Mouse (Mus musculus) neural tube, embryonic 15.5 days (tissue): ENCODE results near the gene Slc1a5. TPM values are rescaled to one million over a fixed set of nuclear protein-coding genes. Genes with fewer than 3 reads are reported as not detected.

Experiments
- ATAC-seq: fragments of 200-750 bp; cut with Nextera tagmentation; 2 replicates; pipeline ENCODE4 v1.8.0; 2017; ENCODE audit warnings: mild to moderate bottlenecking, moderate TSS enrichment, moderate library complexity; ENCODE audit not compliant: low FRiP score
- H3K27ac ChIP-seq: fragments of 300-500 bp; sonication (generic); replicated peaks from 2 replicates; pipeline ENCODE4 v1.5.1; 2015; ENCODE audit warnings: mild to moderate bottlenecking, inconsistent platforms
- H3K27me3 ChIP-seq: fragments of 300-500 bp; sonication (generic); replicated peaks from 2 replicates; pipeline ENCODE4 v1.6.1; 2015; ENCODE audit warnings: inconsistent platforms
- H3K36me3 ChIP-seq: fragments of 300-500 bp; sonication (generic); 2 replicates; pipeline ENCODE4 v1.6.1; 2015; ENCODE audit warnings: inconsistent platforms
- H3K4me1 ChIP-seq: fragments of 300-500 bp; sonication (generic); 2 replicates; pipeline ENCODE4 v1.6.1; 2015; ENCODE audit warnings: inconsistent platforms
- H3K4me2 ChIP-seq: fragments of 300-500 bp; sonication (generic); 2 replicates; pipeline ENCODE4 v1.6.1; 2015; ENCODE audit warnings: inconsistent platforms, mild to moderate bottlenecking, moderate library complexity
- H3K4me3 ChIP-seq: fragments of 300-500 bp; sonication (generic); replicated peaks from 2 replicates; pipeline ENCODE4 v1.5.1; 2015; ENCODE audit warnings: mild to moderate bottlenecking, inconsistent platforms
- H3K9ac ChIP-seq: fragments of 300-500 bp; sonication (generic); replicated peaks from 2 replicates; pipeline ENCODE4 v1.6.1; 2015; ENCODE audit warnings: mild to moderate bottlenecking, inconsistent platforms
- H3K9me3 ChIP-seq: fragments of 300-500 bp; sonication (generic); replicated peaks from 2 replicates; pipeline ENCODE4 v1.6.1; 2016; ENCODE audit warnings: inconsistent platforms
- WGBS: fragments of 180-500 bp; shearing (Covaris S2); methylation state at CpG from one replicate; pipeline ENCODE4 v1.1.7; 2015; ENCODE audit warnings: mixed read lengths; 5-methylcytosine and 5-hydroxymethylcytosine counted together
- polyA plus RNA-seq: library from polyadenylated mRNA; unstranded; fragments of >200 nt; fragmentation: Nextera tagmentation; extraction: Ambion mirVana; gene quantifications from 2 replicates; pipeline ENCODE4 v1.2.1, GENCODE M21; 2015

Slc1a5 gene
- polyA plus RNA-seq, 1 experiment from 2014 or later: 8.7 TPM

GRCm38 (mm10) chr7:16821669-16822101 lies 40.5 kb downstream of the Slc1a5 start:
- H3K4me2 ChIP-seq: no peak overlapping the region
- H3K27ac ChIP-seq: 0 out of 2 replicates have a peak overlapping the region, but pooled peaks have one; percentile 18
- 77% methylated on average over 4 of the region's 4 CpGs for WGBS
- H3K4me1 ChIP-seq: peaks cover 68% of the 10 kb centered on the region
- ATAC-seq: no peak
- no peaks in the 10 kb centered on the region for H3K9me3 ChIP-seq
- H3K27me3 ChIP-seq: no peaks in the 10 kb centered on the region
- peaks cover 40% of the 10 kb centered on the region for H3K36me3 ChIP-seq
- H3K4me3 ChIP-seq: no peak overlapping the region
- H3K9ac ChIP-seq: no peak overlapping the region

DNA sequence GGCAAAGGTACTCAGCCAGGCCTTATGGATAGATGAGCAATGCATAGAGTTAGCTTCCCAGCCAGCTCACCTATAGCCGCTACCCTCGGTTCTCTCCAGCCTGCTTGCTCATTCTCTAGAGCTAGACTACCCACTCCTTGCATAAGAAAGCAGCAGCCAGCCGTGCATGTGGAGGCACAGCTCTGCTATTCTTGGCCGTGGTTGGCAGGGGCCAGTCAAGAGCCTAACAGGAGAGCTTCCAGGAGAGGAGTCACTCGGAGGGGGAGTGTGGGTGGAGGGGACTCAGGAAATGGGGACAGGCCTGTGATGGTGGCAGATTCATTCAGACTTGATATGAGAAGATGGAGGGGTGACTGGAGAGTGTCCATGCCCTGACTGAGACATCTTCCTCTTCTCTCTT lies 42.6 kb downstream of the Slc1a5 start:
- Histone ChIP-seq H3K9ac (no peak overlapping the region), H3K36me3 (peaks cover 60% of the 10 kb centered on the region)
- 73% methylated on average over 5 of the region's 5 CpGs for WGBS

DNA sequence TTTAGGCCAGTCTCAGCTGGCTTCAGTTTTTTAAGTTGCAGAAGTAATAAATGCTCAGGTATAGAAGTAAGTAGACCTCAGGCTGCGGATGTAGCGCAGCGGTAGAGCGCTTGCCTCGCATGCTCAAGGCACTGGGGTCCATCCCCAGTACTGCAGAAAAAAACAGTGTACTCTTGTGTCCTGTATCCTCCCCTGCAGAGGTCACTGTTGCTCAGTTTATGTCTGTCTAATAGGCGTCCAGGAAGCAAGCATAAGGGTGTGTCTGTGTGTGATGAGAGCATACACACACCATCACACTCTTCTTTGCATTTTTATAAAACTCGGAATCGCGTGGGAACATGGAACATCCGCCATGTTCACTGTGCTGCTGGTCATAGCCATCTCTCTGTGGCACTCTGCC lies 44.6 kb downstream of the Slc1a5 start:
- Histone ChIP-seq H3K4me2 (no peak overlapping the region), H3K27me3 (no peaks in the 10 kb centered on the region), H3K27ac (no peak overlapping the region), H3K4me1 (peaks cover 35% of the 10 kb centered on the region), H3K36me3 (peaks cover 81% of the 10 kb centered on the region), H3K9ac (no peak overlapping the region), H3K4me3 (no peak overlapping the region), H3K9me3 (no peaks in the 10 kb centered on the region)
- WGBS: 85% methylated on average over 10 of the region's 10 CpGs
- ATAC-seq: no peak

More for the DNA sequence above, 42.6 kb downstream of the Slc1a5 start:
- Histone ChIP-seq H3K27me3 (no peaks in the 10 kb centered on the region), H3K27ac (no peak overlapping the region), H3K4me3 (no peak overlapping the region), H3K9me3 (no peaks in the 10 kb centered on the region), H3K4me1 (peaks cover 55% of the 10 kb centered on the region), H3K4me2 (no peak overlapping the region)
- ATAC-seq: no peak

- WGBS: 84% methylated on average over 5 of the region's 5 CpGs
These were observed 45.4 kb downstream of the Slc1a5 start for GRCm38 (mm10) chr7:16826571-16826970.

DNA sequence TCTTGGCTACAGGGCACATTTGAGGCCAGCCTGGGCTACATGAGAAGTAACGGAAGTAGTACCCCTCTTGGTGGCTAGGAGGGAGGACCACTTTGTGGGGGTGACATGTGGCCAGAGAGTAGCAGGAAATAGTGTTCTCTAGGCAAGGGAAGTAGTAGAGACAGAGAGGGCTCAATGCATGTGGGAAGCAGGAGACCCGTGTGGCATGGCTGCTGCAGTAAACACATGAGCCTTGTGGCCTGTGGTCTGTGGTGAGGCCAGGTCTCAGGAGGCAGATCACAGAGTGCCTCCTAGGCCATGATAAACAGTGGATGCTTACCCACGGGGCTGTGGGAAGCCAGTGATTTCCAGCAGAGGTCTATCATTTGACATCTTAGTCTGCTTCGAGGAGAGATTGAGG lies 46.1 kb downstream of the Slc1a5 start:
- H3K4me2 ChIP-seq: no peak overlapping the region
- peaks cover 96% of the 10 kb centered on the region for H3K36me3 ChIP-seq
- WGBS: 80% methylated on average over 4 of the region's 4 CpGs
- no peak overlapping the region for H3K27ac ChIP-seq
- no peak overlapping the region for H3K4me3 ChIP-seq
- no peak for ATAC-seq
- no peak overlapping the region for H3K9ac ChIP-seq
- H3K27me3 ChIP-seq: no peaks in the 10 kb centered on the region
- no peaks in the 10 kb centered on the region for H3K9me3 ChIP-seq
- peaks cover 21% of the 10 kb centered on the region for H3K4me1 ChIP-seq

More at GRCm38 (mm10) chr7:16826571-16826970, 45.4 kb downstream of the Slc1a5 start:
- ATAC-seq: no peak
- Histone ChIP-seq H3K36me3 (peaks cover 89% of the 10 kb centered on the region), H3K9ac (no peak overlapping the region), H3K4me3 (no peak overlapping the region), H3K27me3 (no peaks in the 10 kb centered on the region), H3K4me2 (no peak overlapping the region), H3K4me1 (peaks cover 27% of the 10 kb centered on the region), H3K9me3 (no peaks in the 10 kb centered on the region), H3K27ac (no peak overlapping the region)

DNA sequence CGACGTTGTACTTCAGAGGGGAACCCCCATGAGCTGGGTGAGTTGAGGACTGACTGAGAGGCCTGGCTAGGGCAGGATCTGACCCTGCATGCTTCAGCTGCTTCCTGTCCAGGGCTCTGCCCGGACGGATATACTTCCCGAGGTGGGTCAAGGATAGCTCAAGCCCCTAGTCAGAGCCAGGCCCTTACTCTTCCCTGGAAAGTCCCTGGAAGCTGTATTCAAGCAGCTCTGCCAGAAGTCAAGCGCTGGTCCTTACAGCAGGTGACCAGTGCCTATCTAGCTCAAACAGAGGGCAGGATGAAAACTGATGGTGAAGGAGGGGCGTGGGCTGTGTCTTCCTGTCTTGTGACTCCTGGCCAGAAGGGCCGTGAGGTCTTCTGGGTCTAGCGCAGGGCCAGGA lies 49.3 kb downstream of the Slc1a5 start:
- Histone ChIP-seq H3K27ac (no peak overlapping the region), H3K27me3 (no peaks in the 10 kb centered on the region), H3K4me3 (no peak overlapping the region), H3K9ac (no peak overlapping the region), H3K4me1 (peaks cover 9% of the 10 kb centered on the region; the same call in 1 of the 2 replicates), H3K4me2 (no peak overlapping the region), H3K36me3 (peaks cover 98% of the 10 kb centered on the region), H3K9me3 (no peaks in the 10 kb centered on the region)
- no peak for ATAC-seq
- whole genome bisulfite sequencing: 89% methylated on average over 9 of the region's 9 CpGs

DNA sequence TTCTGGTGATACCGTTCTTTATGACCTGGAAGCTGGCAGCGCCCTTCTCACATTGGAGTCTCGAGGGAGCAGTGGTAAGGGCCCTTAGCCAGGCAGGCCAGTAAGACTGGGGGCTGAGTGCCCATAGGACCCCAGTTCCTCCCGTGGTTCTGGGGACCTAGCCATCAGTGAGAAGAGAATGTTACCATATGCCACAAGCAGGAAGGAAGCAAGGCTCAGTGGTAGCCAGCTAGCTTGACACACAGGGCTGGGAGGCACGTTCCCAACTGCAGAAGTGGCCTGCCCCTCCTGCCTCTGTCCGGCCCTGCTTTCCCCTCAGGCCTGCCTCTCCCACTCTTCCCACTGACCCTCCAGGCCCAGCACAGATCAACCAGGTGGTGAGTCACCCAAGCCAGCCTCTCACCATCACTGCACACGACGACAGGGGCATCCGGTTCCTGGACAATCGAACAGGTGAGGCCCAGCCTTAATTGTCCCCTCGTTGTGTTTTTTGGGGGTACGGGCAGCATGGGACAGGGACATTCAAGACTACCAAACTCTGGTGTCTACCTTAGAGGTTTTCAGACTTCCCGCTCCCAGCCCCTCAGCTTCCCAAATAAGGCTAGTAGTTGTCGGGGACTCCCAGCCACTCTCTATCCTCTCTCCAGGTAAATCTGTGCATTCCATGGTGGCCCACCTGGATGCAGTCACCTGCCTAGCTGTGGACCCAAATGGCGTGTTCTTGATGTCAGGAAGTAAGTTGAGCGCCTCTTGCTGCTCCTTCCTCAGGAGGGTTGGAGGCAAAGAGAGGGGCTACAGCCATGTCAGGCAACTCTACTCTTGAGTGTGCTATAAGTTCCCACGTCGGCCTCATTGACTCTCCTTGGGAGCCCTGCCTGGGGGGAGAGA lies 57.0 kb downstream of the Slc1a5 start:
- ATAC-seq: no peak
- Histone ChIP-seq H3K4me2 (no peak overlapping the region), H3K27me3 (no peaks in the 10 kb centered on the region), H3K9me3 (no peaks in the 10 kb centered on the region), H3K4me1 (peaks cover 18% of the 10 kb centered on the region), H3K4me3 (no peak overlapping the region), H3K36me3 (peaks cover 78% of the 10 kb centered on the region), H3K27ac (no peak overlapping the region), H3K9ac (no peak overlapping the region)
- WGBS: 96% methylated on average over 18 of the region's 18 CpGs

- Histone ChIP-seq H3K4me3 (no peak overlapping the region), H3K9ac (no peak overlapping the region), H3K27me3 (no peaks in the 10 kb centered on the region), H3K36me3 (peaks cover 70% of the 10 kb centered on the region), H3K9me3 (no peaks in the 10 kb centered on the region), H3K4me1 (peaks cover 26% of the 10 kb centered on the region), H3K27ac (no peak overlapping the region), H3K4me2 (no peak overlapping the region)
- ATAC-seq: no peak
- WGBS: 86% methylated on average over 6 of the region's 6 CpGs
These were observed 57.8 kb downstream of the Slc1a5 start for GRCm38 (mm10) chr7:16838804-16839426.

GRCm38 (mm10) chr7:16839427-16840108 lies 58.4 kb downstream of the Slc1a5 start:
- Histone ChIP-seq H3K4me1 (peaks cover 31% of the 10 kb centered on the region), H3K9ac (no peak overlapping the region), H3K27ac (no peak overlapping the region), H3K9me3 (no peaks in the 10 kb centered on the region), H3K27me3 (no peaks in the 10 kb centered on the region), H3K4me2 (no peak overlapping the region), H3K36me3 (peaks cover 64% of the 10 kb centered on the region), H3K4me3 (no peak overlapping the region)
- 95% methylated on average over 12 of the region's 12 CpGs for WGBS
- no peak for ATAC-seq

- Histone ChIP-seq H3K9ac (no peak overlapping the region; the same call in 1 of the 2 replicates), H3K36me3 (peaks cover 58% of the 10 kb centered on the region), H3K27ac (no peak overlapping the region), H3K9me3 (no peaks in the 10 kb centered on the region), H3K4me3 (no peak overlapping the region), H3K4me1 (peaks cover 36% of the 10 kb centered on the region), H3K27me3 (no peaks in the 10 kb centered on the region), H3K4me2 (no peak overlapping the region)
- ATAC-seq: no peak
- 87% methylated on average over 2 of the region's 2 CpGs for WGBS
These were observed 59.0 kb downstream of the Slc1a5 start for GRCm38 (mm10) chr7:16840109-16840491.

- H3K9me3 ChIP-seq: no peaks in the 10 kb centered on the region
- peaks cover 45% of the 10 kb centered on the region for H3K4me1 ChIP-seq
- H3K4me2 ChIP-seq: no peak overlapping the region
- H3K27me3 ChIP-seq: no peaks in the 10 kb centered on the region
- ATAC-seq: no peak
- H3K9ac ChIP-seq: no peak overlapping the region
- 0 out of 2 replicates have a peak overlapping the region, but pooled peaks have one; percentile 5 for H3K27ac ChIP-seq
- 72% methylated on average over 4 of the region's 4 CpGs for WGBS
- peaks cover 53% of the 10 kb centered on the region for H3K36me3 ChIP-seq
- no peak overlapping the region for H3K4me3 ChIP-seq
These were observed 59.9 kb downstream of the Slc1a5 start for GRCm38 (mm10) chr7:16841078-16841477.
